Mouse (Mus musculus): ENCODE results near the gene Pnrc2. TPM values are rescaled to one million over a fixed set of nuclear protein-coding genes. Genes with fewer than 3 reads are reported as not detected.
A peak's percentile ranks its signal among the peaks of the same experiment; 100 is the strongest.

Pnrc2 gene
- polyA plus RNA-seq, 1 experiment from 2014 or later = 122 TPM

DNA sequence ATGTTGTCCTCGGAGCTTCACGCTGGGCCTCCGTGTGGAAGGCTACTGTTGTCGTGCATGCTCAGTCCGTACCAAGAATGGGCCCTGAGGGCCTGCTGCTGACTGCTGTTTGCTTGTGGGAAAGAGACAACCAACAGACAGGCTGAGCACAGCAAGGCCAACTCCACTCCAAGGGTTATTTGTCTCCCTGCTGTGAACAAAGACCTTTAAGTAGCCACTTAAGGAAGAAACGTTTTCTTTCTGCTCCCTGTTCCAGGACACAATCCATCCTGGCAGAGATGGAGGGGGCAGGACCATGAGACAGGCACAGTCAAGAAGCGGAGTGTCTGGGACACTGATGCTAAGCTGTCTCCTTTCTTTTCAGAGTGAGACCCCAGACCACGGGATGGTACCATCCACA, 49.4 kb downstream of the Pnrc2 start:
- 49% methylated on average over 8 of the region's 8 CpGs for WGBS
- Histone ChIP-seq H3K36me3 (ENCODE audit: control insufficient read depth, insufficient read depth, low read length) (no peaks in the 10 kb centered on the region), H3K27me3 (ENCODE audit: control insufficient read depth, insufficient read depth, low read length) (no peaks in the 10 kb centered on the region), H3K9me3 (ENCODE audit: control insufficient read depth, low read length) (no peaks in the 10 kb centered on the region), H3K4me2 (ENCODE audit: low read length) (no peak overlapping the region), H3K4me1 (ENCODE audit: control insufficient read depth, insufficient read depth, low read length) (peaks cover 9% of the 10 kb centered on the region), H3K4me3 (replicated peaks; ENCODE audit: low read depth, low read length) (no peak overlapping the region), H3K27ac (replicated peaks; ENCODE audit: low read depth, low read length) (no peak overlapping the region), H3K9ac (replicated peaks; ENCODE audit: low read length) (no peak overlapping the region)
- ATAC-seq (ENCODE audit: low FRiP score, low TSS enrichment) = no peak
- no peak for DNase-seq

DNA sequence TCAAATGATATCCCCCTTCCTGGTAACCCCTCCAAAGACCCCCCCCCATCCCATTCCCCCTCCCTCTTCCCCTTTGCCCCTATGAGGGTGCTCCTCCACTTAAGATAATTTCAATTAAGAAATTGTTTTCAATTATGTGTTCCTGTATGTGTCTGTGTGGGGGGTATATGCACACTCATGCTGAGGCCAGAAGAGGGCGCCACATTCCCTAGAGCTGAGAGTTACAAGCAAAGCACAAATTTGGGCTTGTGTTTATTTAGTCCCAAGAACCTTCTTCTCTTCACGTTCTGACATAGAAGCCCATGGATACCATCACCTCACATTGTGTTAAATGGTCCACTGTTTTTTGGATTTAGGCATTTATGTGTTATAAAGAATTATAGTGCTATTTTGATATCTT, 50.4 kb downstream of the Pnrc2 start:
- H3K4me2 ChIP-seq (ENCODE audit: low read length) = no peak overlapping the region
- DNase-seq = peak; percentile 46
- no peak for ATAC-seq (ENCODE audit: low FRiP score, low TSS enrichment)
- 63% methylated on average over 2 of the region's 2 CpGs for WGBS
- no peak overlapping the region for H3K4me3 ChIP-seq (replicated peaks; ENCODE audit: low read depth, low read length)
- H3K27me3 ChIP-seq (ENCODE audit: control insufficient read depth, insufficient read depth, low read length) = no peaks in the 10 kb centered on the region
- no peak overlapping the region for H3K27ac ChIP-seq (replicated peaks; ENCODE audit: low read depth, low read length)
- H3K36me3 ChIP-seq (ENCODE audit: control insufficient read depth, insufficient read depth, low read length) = no peaks in the 10 kb centered on the region
- H3K9me3 ChIP-seq (ENCODE audit: control insufficient read depth, low read length) = no peaks in the 10 kb centered on the region
- H3K4me1 ChIP-seq (ENCODE audit: control insufficient read depth, insufficient read depth, low read length) = no peaks in the 10 kb centered on the region
- H3K9ac ChIP-seq (replicated peaks; ENCODE audit: low read length) = no peak overlapping the region

GRCm38 (mm10) chr4:135821772-135822171, 51.9 kb downstream of the Pnrc2 start:
- no peak for ATAC-seq (ENCODE audit: low FRiP score, low TSS enrichment)

More at GRCm38 (mm10) chr4:135821772-135822171, 51.9 kb downstream of the Pnrc2 start:
- Histone ChIP-seq H3K4me3 (replicated peaks; ENCODE audit: low read depth, low read length) (no peak overlapping the region), H3K4me1 (ENCODE audit: control insufficient read depth, insufficient read depth, low read length) (no peaks in the 10 kb centered on the region), H3K9ac (replicated peaks; ENCODE audit: low read length) (no peak overlapping the region), H3K27me3 (ENCODE audit: control insufficient read depth, insufficient read depth, low read length) (no peaks in the 10 kb centered on the region), H3K27ac (replicated peaks; ENCODE audit: low read depth, low read length) (no peak overlapping the region), H3K36me3 (ENCODE audit: control insufficient read depth, insufficient read depth, low read length) (no peaks in the 10 kb centered on the region), H3K4me2 (ENCODE audit: low read length) (no peak overlapping the region), H3K9me3 (ENCODE audit: control insufficient read depth, low read length) (no peaks in the 10 kb centered on the region)
- WGBS = 88% methylated on average over 4 of the region's 4 CpGs
- no peak for DNase-seq

Other genes with a start within 250 kb of the Pnrc2 start
- 0.13 and 0.22 TPM in 2 replicates for gene Ifnlr1, start 187.6 kb downstream of the Pnrc2 start, polyA plus RNA-seq (2014; fragmentation: Nextera tagmentation; extraction: Ambion mirVana)
- not detected in 2 replicates for gene Il22ra1, start 145.7 kb downstream of the Pnrc2 start, polyA plus RNA-seq (2014; fragmentation: Nextera tagmentation; extraction: Ambion mirVana)
- gene Myom3, start 114.1 kb downstream of the Pnrc2 start, polyA plus RNA-seq (2014; fragmentation: Nextera tagmentation; extraction: Ambion mirVana) = 0.13 and 0.16 TPM in 2 replicates
- 247 and 266 TPM in 2 replicates for gene Srsf10, start 18.1 kb downstream of the Pnrc2 start, polyA plus RNA-seq (2014; fragmentation: Nextera tagmentation; extraction: Ambion mirVana)
- gene Cnr2, start 21.5 kb upstream of the Pnrc2 start, polyA plus RNA-seq (2014; fragmentation: Nextera tagmentation; extraction: Ambion mirVana) = 0.17 TPM in 1 of 2 replicates, not detected in the other
- gene Fuca1, start 46.9 kb upstream of the Pnrc2 start, polyA plus RNA-seq (2014; fragmentation: Nextera tagmentation; extraction: Ambion mirVana) = 57.4 and 62.7 TPM in 2 replicates
- 57.6 and 61.0 TPM in 2 replicates for gene Hmgcl, start 72.6 kb upstream of the Pnrc2 start, polyA plus RNA-seq (2014; fragmentation: Nextera tagmentation; extraction: Ambion mirVana)
- gene Gale, start 89.9 kb upstream of the Pnrc2 start, polyA plus RNA-seq (2014; fragmentation: Nextera tagmentation; extraction: Ambion mirVana) = 31.8 and 42.5 TPM in 2 replicates
- 201 and 236 TPM in 2 replicates for gene Lypla2, start 98.8 kb upstream of the Pnrc2 start, polyA plus RNA-seq (2014; fragmentation: Nextera tagmentation; extraction: Ambion mirVana)
- 62.6 and 70.0 TPM in 2 replicates for gene Pithd1, start 113.4 kb upstream of the Pnrc2 start, polyA plus RNA-seq (2014; fragmentation: Nextera tagmentation; extraction: Ambion mirVana)
- gene Eloa, start 147.9 kb upstream of the Pnrc2 start, polyA plus RNA-seq (2014; fragmentation: Nextera tagmentation; extraction: Ambion mirVana) = 25.0 and 33.8 TPM in 2 replicates
- 312 and 346 TPM in 2 replicates for gene Rpl11, start 179.6 kb upstream of the Pnrc2 start, polyA plus RNA-seq (2014; fragmentation: Nextera tagmentation; extraction: Ambion mirVana)

Data from midbrain, embryonic 14.5 days (tissue).